Mouse (Mus musculus): ENCODE measurements around the gene Scube2. TPM values are rescaled to one million over a fixed set of nuclear protein-coding genes. Genes with fewer than 3 reads are reported as not detected.

The Scube2 gene
- polyA plus RNA-seq, 1 experiment: 0.28 TPM

- Histone ChIP-seq H3K27ac (ENCODE audit: insufficient read depth, low read depth, low read length) (no peak overlapping the region), H3K27me3 (replicated peaks; ENCODE audit: control insufficient read depth, insufficient read depth, low read length) (no peaks in the 10 kb centered on the region), H3K4me1 (ENCODE audit: control insufficient read depth, insufficient read depth, low read length) (no peaks in the 10 kb centered on the region), H3K36me3 (ENCODE audit: control insufficient read depth, insufficient read depth, low read length) (no peaks in the 10 kb centered on the region), H3K4me3 (ENCODE audit: insufficient read depth, low read depth, low read length) (no peak overlapping the region)
- TF ChIP-seq POLR2A (IDR thresholded peaks at IDR 0.05; ENCODE audit: low read depth, low read length): no peak
- WGBS: 86% methylated on average over 13 of the region's 13 CpGs
- no peak for DNase-seq
These were observed 23.7 kb downstream of the Scube2 start for GRCm38 (mm10) chr7:109841618-109842418.

GRCm38 (mm10) chr7:109841031-109841430 lies 24.4 kb downstream of the Scube2 start:
- no peaks in the 10 kb centered on the region for H3K36me3 ChIP-seq (ENCODE audit: control insufficient read depth, insufficient read depth, low read length)
- no peak overlapping the region for H3K27ac ChIP-seq (ENCODE audit: insufficient read depth, low read depth, low read length)
- 81% methylated on average over 6 of the region's 6 CpGs for WGBS
- TF ChIP-seq POLR2A (IDR thresholded peaks at IDR 0.05; ENCODE audit: low read depth, low read length): no peak
- TF ChIP-seq CTCF (conservative IDR thresholded peaks at IDR 0.05; ENCODE audit: insufficient read depth, insufficient read length, low read depth, low read length): no peak
- H3K4me1 ChIP-seq (ENCODE audit: control insufficient read depth, insufficient read depth, low read length): no peaks in the 10 kb centered on the region
- no peaks in the 10 kb centered on the region for H3K27me3 ChIP-seq (replicated peaks; ENCODE audit: control insufficient read depth, insufficient read depth, low read length)
- DNase-seq: no peak
- no peak overlapping the region for H3K4me3 ChIP-seq (ENCODE audit: insufficient read depth, low read depth, low read length)

DNA sequence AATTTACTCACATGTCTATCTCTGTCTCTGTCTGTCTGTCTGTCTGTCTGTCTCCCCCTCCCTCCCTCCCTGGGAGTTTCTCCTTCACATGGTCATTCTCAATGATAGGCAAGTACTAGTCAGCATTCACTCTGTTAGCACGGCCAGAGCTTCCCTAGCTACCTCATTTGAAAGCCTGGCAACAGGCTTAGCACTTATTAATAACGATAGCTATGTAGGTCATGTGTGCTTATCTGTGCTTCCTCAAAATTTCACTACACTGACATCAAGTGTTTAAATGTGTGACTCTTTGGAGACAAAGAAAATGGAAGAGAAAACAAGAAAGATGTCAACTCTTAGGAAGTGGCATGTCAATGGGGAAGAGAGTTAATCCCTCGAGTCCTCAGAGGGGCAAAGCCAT lies 26.9 kb downstream of the Scube2 start:
- 73% methylated on average over 3 of the region's 3 CpGs for WGBS
- TF ChIP-seq CTCF (conservative IDR thresholded peaks at IDR 0.05; ENCODE audit: insufficient read depth, insufficient read length, low read depth, low read length) (no peak), POLR2A (IDR thresholded peaks at IDR 0.05; ENCODE audit: low read depth, low read length) (no peak)
- no peaks in the 10 kb centered on the region for H3K27me3 ChIP-seq (replicated peaks; ENCODE audit: control insufficient read depth, insufficient read depth, low read length)

GRCm38 (mm10) chr7:109837651-109838050 lies 27.8 kb downstream of the Scube2 start:
- 61% methylated on average over 6 of the region's 6 CpGs for WGBS

More for the DNA sequence above, 26.9 kb downstream of the Scube2 start:
- H3K36me3 ChIP-seq (ENCODE audit: control insufficient read depth, insufficient read depth, low read length): no peaks in the 10 kb centered on the region
- no peak overlapping the region for H3K27ac ChIP-seq (ENCODE audit: insufficient read depth, low read depth, low read length)
- no peak overlapping the region for H3K4me3 ChIP-seq (ENCODE audit: insufficient read depth, low read depth, low read length)
- no peak for DNase-seq
- H3K4me1 ChIP-seq (ENCODE audit: control insufficient read depth, insufficient read depth, low read length): no peaks in the 10 kb centered on the region

GRCm38 (mm10) chr7:109834894-109835293 lies 30.6 kb downstream of the Scube2 start:
- WGBS: 67% methylated on average over 6 of the region's 6 CpGs
- DNase-seq: no peak
- TF ChIP-seq CTCF (conservative IDR thresholded peaks at IDR 0.05; ENCODE audit: insufficient read depth, insufficient read length, low read depth, low read length) (no peak), POLR2A (IDR thresholded peaks at IDR 0.05; ENCODE audit: low read depth, low read length) (no peak)
- H3K4me3 ChIP-seq (ENCODE audit: insufficient read depth, low read depth, low read length): no peak overlapping the region
- H3K27ac ChIP-seq (ENCODE audit: insufficient read depth, low read depth, low read length): no peak overlapping the region
- H3K27me3 ChIP-seq (replicated peaks; ENCODE audit: control insufficient read depth, insufficient read depth, low read length): no peaks in the 10 kb centered on the region
- no peaks in the 10 kb centered on the region for H3K4me1 ChIP-seq (ENCODE audit: control insufficient read depth, insufficient read depth, low read length)
- no peaks in the 10 kb centered on the region for H3K36me3 ChIP-seq (ENCODE audit: control insufficient read depth, insufficient read depth, low read length)

More at GRCm38 (mm10) chr7:109837651-109838050, 27.8 kb downstream of the Scube2 start:
- DNase-seq: no peak
- Histone ChIP-seq H3K4me1 (ENCODE audit: control insufficient read depth, insufficient read depth, low read length) (no peaks in the 10 kb centered on the region), H3K4me3 (ENCODE audit: insufficient read depth, low read depth, low read length) (no peak overlapping the region), H3K36me3 (ENCODE audit: control insufficient read depth, insufficient read depth, low read length) (no peaks in the 10 kb centered on the region), H3K27ac (ENCODE audit: insufficient read depth, low read depth, low read length) (no peak overlapping the region), H3K27me3 (replicated peaks; ENCODE audit: control insufficient read depth, insufficient read depth, low read length) (no peaks in the 10 kb centered on the region)
- TF ChIP-seq CTCF (conservative IDR thresholded peaks at IDR 0.05; ENCODE audit: insufficient read depth, insufficient read length, low read depth, low read length) (no peak), POLR2A (IDR thresholded peaks at IDR 0.05; ENCODE audit: low read depth, low read length) (no peak)

DNA sequence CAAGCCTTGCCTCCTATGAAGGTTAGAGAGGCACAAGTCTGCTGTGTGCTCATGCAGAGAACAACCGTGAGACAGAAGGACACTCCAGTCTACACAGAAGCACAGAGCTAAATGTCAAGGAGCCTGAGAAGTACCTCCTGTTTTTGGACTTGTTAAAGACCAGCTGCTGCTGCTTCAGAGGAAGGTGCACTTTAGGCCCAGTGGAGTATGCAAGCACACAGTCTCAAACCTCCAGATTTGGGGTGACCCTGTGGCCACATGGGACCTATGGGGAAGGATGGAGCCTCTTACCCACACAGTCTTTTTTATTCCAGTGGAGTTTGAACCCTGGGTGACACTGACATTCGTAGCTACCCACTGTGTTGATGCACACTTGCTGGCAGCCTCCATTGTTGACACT lies 34.1 kb downstream of the Scube2 start:
- 69% methylated on average over 2 of the region's 2 CpGs for WGBS
- no peak overlapping the region for H3K27ac ChIP-seq (ENCODE audit: insufficient read depth, low read depth, low read length)
- no peak for TF ChIP-seq POLR2A (IDR thresholded peaks at IDR 0.05; ENCODE audit: low read depth, low read length)
- no peak for TF ChIP-seq CTCF (conservative IDR thresholded peaks at IDR 0.05; ENCODE audit: insufficient read depth, insufficient read length, low read depth, low read length)
- no peak for DNase-seq
- no peak overlapping the region for H3K4me3 ChIP-seq (ENCODE audit: insufficient read depth, low read depth, low read length)
- H3K27me3 ChIP-seq (replicated peaks; ENCODE audit: control insufficient read depth, insufficient read depth, low read length): no peaks in the 10 kb centered on the region
- H3K4me1 ChIP-seq (ENCODE audit: control insufficient read depth, insufficient read depth, low read length): no peaks in the 10 kb centered on the region
- H3K36me3 ChIP-seq (ENCODE audit: control insufficient read depth, insufficient read depth, low read length): no peaks in the 10 kb centered on the region

- H3K27me3 ChIP-seq (replicated peaks; ENCODE audit: control insufficient read depth, insufficient read depth, low read length): no peaks in the 10 kb centered on the region
- H3K36me3 ChIP-seq (ENCODE audit: control insufficient read depth, insufficient read depth, low read length): no peaks in the 10 kb centered on the region
- H3K4me1 ChIP-seq (ENCODE audit: control insufficient read depth, insufficient read depth, low read length): no peaks in the 10 kb centered on the region
- DNase-seq: peak; percentile 7
- TF ChIP-seq POLR2A (IDR thresholded peaks at IDR 0.05; ENCODE audit: low read depth, low read length): no peak
- no peak for TF ChIP-seq CTCF (conservative IDR thresholded peaks at IDR 0.05; ENCODE audit: insufficient read depth, insufficient read length, low read depth, low read length)
- 75% methylated on average over 8 of the region's 8 CpGs for WGBS
- H3K4me3 ChIP-seq (ENCODE audit: insufficient read depth, low read depth, low read length): no peak overlapping the region
- no peak overlapping the region for H3K27ac ChIP-seq (ENCODE audit: insufficient read depth, low read depth, low read length)
These were observed 38.6 kb downstream of the Scube2 start for GRCm38 (mm10) chr7:109826911-109827310.

All from kidney, adult 2 months (tissue).